Mouse (Mus musculus) lung, embryonic 15.5 days (tissue): ENCODE measurements around the gene Ptma. TPM values are rescaled to one million over a fixed set of nuclear protein-coding genes. Genes with fewer than 3 reads are reported as not detected.

ENCODE experiments used
- ATAC-seq: fragments of 200-750 bp; cut with Nextera tagmentation; 2 replicates; pipeline ENCODE4 v1.8.0; 2017; ENCODE audit warnings: moderate number of reproducible peaks, borderline replicate concordance; ENCODE audit not compliant: low FRiP score, low TSS enrichment; ENCODE audit errors: extremely low read depth
- H3K27ac ChIP-seq: fragments of 300-500 bp; sonication (generic); 2 replicates; pipeline ENCODE4 v1.5.1; 2015; ENCODE audit warnings: moderate library complexity, mild to moderate bottlenecking, inconsistent platforms
- H3K27me3 ChIP-seq: fragments of 300-500 bp; sonication (generic); 2 replicates; pipeline ENCODE4 v1.6.1; 2015; ENCODE audit warnings: inconsistent platforms
- H3K36me3 ChIP-seq: fragments of 300-500 bp; sonication (generic); 2 replicates; pipeline ENCODE4 v1.6.1; 2015; ENCODE audit warnings: inconsistent platforms
- H3K4me1 ChIP-seq: fragments of 300-500 bp; sonication (generic); 2 replicates; pipeline ENCODE4 v1.6.1; 2015; ENCODE audit warnings: inconsistent platforms
- H3K4me2 ChIP-seq: fragments of 300-500 bp; sonication (generic); 2 replicates; pipeline ENCODE4 v1.6.1; 2015; ENCODE audit warnings: inconsistent platforms, mild to moderate bottlenecking, moderate library complexity
- H3K4me3 ChIP-seq: fragments of 300-500 bp; sonication (generic); 2 replicates; pipeline ENCODE4 v1.5.1; 2015; ENCODE audit warnings: mild to moderate bottlenecking, inconsistent platforms
- H3K9ac ChIP-seq: fragments of 300-500 bp; sonication (generic); 2 replicates; pipeline ENCODE4 v1.6.1; 2015; ENCODE audit warnings: inconsistent platforms
- H3K9me3 ChIP-seq: fragments of 300-500 bp; sonication (generic); 2 replicates; pipeline ENCODE4 v1.6.1; 2016; ENCODE audit warnings: inconsistent platforms
- WGBS: fragments of 180-500 bp; shearing (Covaris S2); methylation state at CpG from one replicate; pipeline ENCODE4 v1.1.7; 2015; 5-methylcytosine and 5-hydroxymethylcytosine counted together
- polyA plus RNA-seq: library from polyadenylated mRNA; unstranded; fragments of >200 nt; fragmentation: Nextera tagmentation; extraction: Ambion mirVana; gene quantifications from 2 replicates; pipeline ENCODE4 v1.2.1, GENCODE M21; 2015

The Ptma gene
- polyA plus RNA-seq, 1 experiment from 2014 or later, result 2,819 TPM

GRCm38 (mm10) chr1:86497986-86498385, 28.5 kb upstream of the Ptma start:
- Histone ChIP-seq H3K27me3 (no peaks in the 10 kb centered on the region), H3K27ac (peak overlapping the region; percentile 86), H3K4me3 (no peak overlapping the region), H3K9me3 (no peaks in the 10 kb centered on the region), H3K9ac (no peak overlapping the region), H3K36me3 (no peaks in the 10 kb centered on the region), H3K4me1 (peaks cover 55% of the 10 kb centered on the region), H3K4me2 (no peak overlapping the region)
- no peak for ATAC-seq
- 37% methylated on average over 3 of the region's 3 CpGs for WGBS

- H3K27ac ChIP-seq, result peak overlapping the region; percentile 86
- H3K9me3 ChIP-seq, result no peaks in the 10 kb centered on the region
- no peak overlapping the region for H3K4me3 ChIP-seq
- H3K9ac ChIP-seq, result no peak overlapping the region
- H3K4me1 ChIP-seq, result peaks cover 61% of the 10 kb centered on the region
- ATAC-seq, result no peak
- 41% methylated on average over 1 of the region's 1 CpGs for WGBS
- no peaks in the 10 kb centered on the region for H3K36me3 ChIP-seq
- H3K4me2 ChIP-seq, result no peak overlapping the region
- no peaks in the 10 kb centered on the region for H3K27me3 ChIP-seq
These were observed 27.9 kb upstream of the Ptma start for GRCm38 (mm10) chr1:86498611-86499010.

- no peak overlapping the region; the same call in 1 of the 2 replicates for H3K9ac ChIP-seq
- peaks cover 69% of the 10 kb centered on the region for H3K4me1 ChIP-seq
- no peaks in the 10 kb centered on the region for H3K27me3 ChIP-seq
- ATAC-seq, result no peak
- 27% methylated on average over 3 of the region's 3 CpGs for WGBS
- H3K4me2 ChIP-seq, result no peak overlapping the region
- H3K27ac ChIP-seq, result no peak overlapping the region
- no peak overlapping the region for H3K4me3 ChIP-seq
- H3K36me3 ChIP-seq, result no peaks in the 10 kb centered on the region
- no peaks in the 10 kb centered on the region for H3K9me3 ChIP-seq
These were observed 26.6 kb upstream of the Ptma start for GRCm38 (mm10) chr1:86499903-86500302.

GRCm38 (mm10) chr1:86500681-86501080, 25.8 kb upstream of the Ptma start:
- H3K27ac ChIP-seq, result no peak overlapping the region
- WGBS, result 52% methylated on average over 4 of the region's 4 CpGs
- H3K9ac ChIP-seq, result no peak overlapping the region

GRCm38 (mm10) chr1:86501114-86501532, 25.4 kb upstream of the Ptma start:
- Histone ChIP-seq H3K9me3 (no peaks in the 10 kb centered on the region), H3K4me3 (no peak overlapping the region), H3K9ac (no peak overlapping the region), H3K4me2 (no peak overlapping the region), H3K27ac (peak overlapping the region; percentile 54), H3K36me3 (no peaks in the 10 kb centered on the region), H3K4me1 (peaks cover 80% of the 10 kb centered on the region), H3K27me3 (no peaks in the 10 kb centered on the region)
- no peak for ATAC-seq
- WGBS, result 20% methylated on average over 6 of the region's 6 CpGs

More at GRCm38 (mm10) chr1:86500681-86501080, 25.8 kb upstream of the Ptma start:
- Histone ChIP-seq H3K27me3 (no peaks in the 10 kb centered on the region), H3K4me3 (no peak overlapping the region), H3K4me1 (peaks cover 77% of the 10 kb centered on the region), H3K4me2 (no peak overlapping the region), H3K36me3 (no peaks in the 10 kb centered on the region), H3K9me3 (no peaks in the 10 kb centered on the region)
- ATAC-seq, result no peak

- peak overlapping the region; percentile 32 for H3K4me2 ChIP-seq
- H3K4me1 ChIP-seq, result peaks cover 84% of the 10 kb centered on the region
- no peaks in the 10 kb centered on the region for H3K36me3 ChIP-seq
- no peaks in the 10 kb centered on the region for H3K9me3 ChIP-seq
- peak overlapping the region; percentile 99 for H3K27ac ChIP-seq
- H3K9ac ChIP-seq, result peak overlapping the region; percentile 27; the same call in 1 of the 2 replicates
- WGBS, result 0% methylated on average over 4 of the region's 4 CpGs
- no peaks in the 10 kb centered on the region for H3K27me3 ChIP-seq
- no peak overlapping the region for H3K4me3 ChIP-seq
- no peak for ATAC-seq
These were observed 25.0 kb upstream of the Ptma start for GRCm38 (mm10) chr1:86501559-86501958.

- WGBS, result 25% methylated on average over 15 of the region's 17 CpGs
- Histone ChIP-seq H3K36me3 (no peaks in the 10 kb centered on the region), H3K27me3 (no peaks in the 10 kb centered on the region), H3K4me1 (peaks cover 77% of the 10 kb centered on the region), H3K4me2 (peak overlapping the region; percentile 85), H3K9ac (peak overlapping the region; percentile 27), H3K4me3 (no peak overlapping the region), H3K27ac (peak overlapping the region; percentile 99), H3K9me3 (no peaks in the 10 kb centered on the region)
- no peak for ATAC-seq
These were observed 24.1 kb upstream of the Ptma start for GRCm38 (mm10) chr1:86502221-86503048.

GRCm38 (mm10) chr1:86503165-86503747, 23.3 kb upstream of the Ptma start:
- 17% methylated on average over 16 of the region's 16 CpGs for WGBS
- H3K9ac ChIP-seq, result peak overlapping the region; percentile 64
- peak overlapping the region; percentile 45 for H3K4me3 ChIP-seq
- H3K4me2 ChIP-seq, result peak overlapping the region; percentile 85
- peak overlapping the region; percentile 99 for H3K27ac ChIP-seq
- H3K36me3 ChIP-seq, result no peaks in the 10 kb centered on the region
- no peaks in the 10 kb centered on the region for H3K9me3 ChIP-seq
- peak; percentile 33 for ATAC-seq
- no peaks in the 10 kb centered on the region for H3K27me3 ChIP-seq
- H3K4me1 ChIP-seq, result peaks cover 69% of the 10 kb centered on the region

GRCm38 (mm10) chr1:86503906-86504696, 22.4 kb upstream of the Ptma start:
- H3K9ac ChIP-seq, result peak overlapping the region; percentile 64
- peaks cover 61% of the 10 kb centered on the region for H3K4me1 ChIP-seq
- ATAC-seq, result peak; percentile 90
- H3K9me3 ChIP-seq, result no peaks in the 10 kb centered on the region
- H3K27ac ChIP-seq, result peak overlapping the region; percentile 99
- no peaks in the 10 kb centered on the region for H3K36me3 ChIP-seq
- H3K27me3 ChIP-seq, result no peaks in the 10 kb centered on the region
- under 1% methylated on average over 64 of the region's 64 CpGs for WGBS
- H3K4me3 ChIP-seq, result peak overlapping the region; percentile 45
- peak overlapping the region; percentile 85 for H3K4me2 ChIP-seq

GRCm38 (mm10) chr1:86504697-86505421, 21.7 kb upstream of the Ptma start:
- Histone ChIP-seq H3K4me1 (peaks cover 59% of the 10 kb centered on the region), H3K4me2 (peak overlapping the region; percentile 85), H3K27me3 (no peaks in the 10 kb centered on the region), H3K36me3 (no peaks in the 10 kb centered on the region), H3K4me3 (peak overlapping the region; percentile 45), H3K9ac (peak overlapping the region; percentile 64), H3K9me3 (no peaks in the 10 kb centered on the region), H3K27ac (peak overlapping the region; percentile 99)
- no peak for ATAC-seq
- WGBS, result 11% methylated on average over 19 of the region's 19 CpGs

GRCm38 (mm10) chr1:86505461-86505860, 21.1 kb upstream of the Ptma start:
- H3K27ac ChIP-seq, result peak overlapping the region; percentile 99
- peak overlapping the region; percentile 64 for H3K9ac ChIP-seq
- no peak for ATAC-seq
- no peaks in the 10 kb centered on the region for H3K9me3 ChIP-seq
- peaks cover 54% of the 10 kb centered on the region for H3K4me1 ChIP-seq
- 47% methylated on average over 1 of the region's 1 CpGs for WGBS
- H3K36me3 ChIP-seq, result no peaks in the 10 kb centered on the region
- no peaks in the 10 kb centered on the region for H3K27me3 ChIP-seq
- peak overlapping the region; percentile 85 for H3K4me2 ChIP-seq
- H3K4me3 ChIP-seq, result peak overlapping the region; percentile 45; the same call in 1 of the 2 replicates
